Mouse (Mus musculus) embryonic facial prominence, embryonic 10.5 days (tissue): ENCODE measurements around the gene Pxt1. TPM values are rescaled to one million over a fixed set of nuclear protein-coding genes. Genes with fewer than 3 reads are reported as not detected.

Source experiments
- DNase-seq: peaks from one replicate; pipeline ENCODE4 v3.0.0-alpha.2; 2017; ENCODE audit warnings: low spot score
- H3K27ac ChIP-seq: fragments of 300-500 bp; sonication (generic); replicated peaks from 2 replicates; pipeline ENCODE4 v1.5.1; 2016; ENCODE audit warnings: mild to moderate bottlenecking
- H3K27me3 ChIP-seq: fragments of 300-500 bp; sonication (generic); replicated peaks from 2 replicates; pipeline ENCODE4 v1.6.1; 2016; ENCODE audit warnings: low read depth, mild to moderate bottlenecking; ENCODE audit not compliant: poor library complexity, severe bottlenecking
- H3K36me3 ChIP-seq: fragments of 300-500 bp; sonication (generic); replicated peaks from 2 replicates; pipeline ENCODE4 v1.6.1; 2016; ENCODE audit warnings: mild to moderate bottlenecking, moderate library complexity
- H3K4me1 ChIP-seq: fragments of 300-500 bp; sonication (generic); 2 replicates; pipeline ENCODE4 v1.6.1; 2016
- H3K4me3 ChIP-seq: fragments of 300-500 bp; sonication (generic); 2 replicates; pipeline ENCODE4 v1.5.1; 2016; ENCODE audit warnings: mild to moderate bottlenecking, moderate library complexity
- H3K9me3 ChIP-seq: fragments of 300-500 bp; sonication (generic); 2 replicates; pipeline ENCODE4 v1.6.1; 2016; ENCODE audit warnings: mild to moderate bottlenecking
- WGBS: fragments of 180-500 bp; shearing (Covaris S2); methylation state at CpG from one replicate; pipeline ENCODE4 v1.1.7; 2016; 5-methylcytosine and 5-hydroxymethylcytosine counted together
- polyA plus RNA-seq: library from polyadenylated mRNA; unstranded; fragments of >200 nt; fragmentation: Nextera tagmentation; extraction: Ambion mirVana; gene quantifications from 2 replicates; pipeline ENCODE4 v1.2.1, GENCODE M21; 2016

Pxt1 gene
- polyA plus RNA-seq, 1 experiment from 2014 or later = 0.20 TPM

- no peak for DNase-seq
- no peak overlapping the region for H3K4me3 ChIP-seq
- H3K9me3 ChIP-seq = no peaks in the 10 kb centered on the region
- no peak overlapping the region for H3K27ac ChIP-seq
- H3K36me3 ChIP-seq = peaks cover 100% of the 10 kb centered on the region
- H3K27me3 ChIP-seq = no peaks in the 10 kb centered on the region
- no peaks in the 10 kb centered on the region for H3K4me1 ChIP-seq
Measured at GRCm38 (mm10) chr17:28970122-28970521, 26.5 kb upstream of the Pxt1 start.

GRCm38 (mm10) chr17:28967021-28967610, 23.5 kb upstream of the Pxt1 start:
- DNase-seq = no peak
- Histone ChIP-seq H3K4me3 (no peak overlapping the region), H3K4me1 (no peaks in the 10 kb centered on the region), H3K27ac (no peak overlapping the region), H3K9me3 (no peaks in the 10 kb centered on the region), H3K36me3 (peaks cover 100% of the 10 kb centered on the region), H3K27me3 (no peaks in the 10 kb centered on the region)
- WGBS = 84% methylated on average over 11 of the region's 11 CpGs

- Histone ChIP-seq H3K4me1 (no peaks in the 10 kb centered on the region), H3K27ac (no peak overlapping the region), H3K9me3 (peaks cover 1% of the 10 kb centered on the region; the same call in 1 of the 2 replicates), H3K36me3 (peaks cover 95% of the 10 kb centered on the region), H3K4me3 (no peak overlapping the region), H3K27me3 (no peaks in the 10 kb centered on the region)
- 85% methylated on average over 10 of the region's 10 CpGs for WGBS
- no peak for DNase-seq
Measured at GRCm38 (mm10) chr17:28961596-28961995, 18.0 kb upstream of the Pxt1 start.

GRCm38 (mm10) chr17:28960597-28960996, 17.0 kb upstream of the Pxt1 start:
- Histone ChIP-seq H3K9me3 (peaks cover 7% of the 10 kb centered on the region; the same call in 1 of the 2 replicates), H3K4me1 (no peaks in the 10 kb centered on the region), H3K36me3 (peaks cover 95% of the 10 kb centered on the region), H3K4me3 (no peak overlapping the region), H3K27ac (no peak overlapping the region), H3K27me3 (no peaks in the 10 kb centered on the region)
- 82% methylated on average over 10 of the region's 10 CpGs for WGBS
- DNase-seq = no peak

- Histone ChIP-seq H3K27me3 (no peaks in the 10 kb centered on the region), H3K4me3 (peak overlapping the region; percentile 78), H3K36me3 (peaks cover 52% of the 10 kb centered on the region), H3K4me1 (peaks cover 26% of the 10 kb centered on the region), H3K9me3 (peaks cover 7% of the 10 kb centered on the region; the same call in 1 of the 2 replicates), H3K27ac (no peak overlapping the region)
- 97% methylated on average over 9 of the region's 9 CpGs for WGBS
- no peak for DNase-seq
Measured at GRCm38 (mm10) chr17:28954416-28954815, 10.8 kb upstream of the Pxt1 start.

GRCm38 (mm10) chr17:28953251-28953650, 9.6 kb upstream of the Pxt1 start:
- Histone ChIP-seq H3K36me3 (peaks cover 40% of the 10 kb centered on the region), H3K27ac (peak overlapping the region; percentile 99), H3K4me1 (peaks cover 26% of the 10 kb centered on the region), H3K9me3 (peaks cover 7% of the 10 kb centered on the region; the same call in 1 of the 2 replicates), H3K27me3 (no peaks in the 10 kb centered on the region), H3K4me3 (peak overlapping the region; percentile 78)
- 32% methylated on average over 9 of the region's 9 CpGs for WGBS
- DNase-seq = no peak

- under 1% methylated on average over 79 of the region's 80 CpGs for WGBS
Measured at GRCm38 (mm10) chr17:28951831-28952799, 8.5 kb upstream of the Pxt1 start, which contains the start of gene Kctd20. Gene Kctd20, plus strand, starts transcription at chr17:28951950.

GRCm38 (mm10) chr17:28950751-28951150, 7.1 kb upstream of the Pxt1 start:
- no peak overlapping the region for H3K4me3 ChIP-seq
- H3K9me3 ChIP-seq = peaks cover 7% of the 10 kb centered on the region; the same call in 1 of the 2 replicates
- 75% methylated on average over 4 of the region's 4 CpGs for WGBS
- H3K27me3 ChIP-seq = no peaks in the 10 kb centered on the region
- H3K4me1 ChIP-seq = peaks cover 26% of the 10 kb centered on the region
- peaks cover 17% of the 10 kb centered on the region for H3K36me3 ChIP-seq
- DNase-seq = no peak
- H3K27ac ChIP-seq = peak overlapping the region; percentile 99; the same call in 1 of the 2 replicates

More at GRCm38 (mm10) chr17:28951831-28952799, 8.5 kb upstream of the Pxt1 start, which contains the start of gene Kctd20:
- peak within 1 kb of the TSS; percentile 99 for H3K27ac ChIP-seq
- peak within 1 kb of the TSS; percentile 78 for H3K4me3 ChIP-seq
- peaks cover 30% of the 10 kb centered on the region for H3K36me3 ChIP-seq
- H3K27me3 ChIP-seq = no peaks in the 10 kb centered on the region
- DNase-seq = peak; percentile 95
- peaks cover 12% of the 10 kb centered on the region; the same call in 1 of the 2 replicates for H3K9me3 ChIP-seq
- H3K4me1 ChIP-seq = peaks cover 26% of the 10 kb centered on the region

GRCm38 (mm10) chr17:28948661-28949060, 5.0 kb upstream of the Pxt1 start:
- H3K36me3 ChIP-seq = no peaks in the 10 kb centered on the region
- H3K27ac ChIP-seq = no peak overlapping the region
- 77% methylated on average over 4 of the region's 4 CpGs for WGBS
- H3K4me1 ChIP-seq = peaks cover 17% of the 10 kb centered on the region
- no peaks in the 10 kb centered on the region for H3K27me3 ChIP-seq
- DNase-seq = no peak
- H3K9me3 ChIP-seq = peaks cover 7% of the 10 kb centered on the region; the same call in 1 of the 2 replicates
- no peak overlapping the region for H3K4me3 ChIP-seq

- no peak overlapping the region for H3K27ac ChIP-seq
- no peaks in the 10 kb centered on the region for H3K27me3 ChIP-seq
- 92% methylated on average over 19 of the region's 19 CpGs for WGBS
- peaks cover 11% of the 10 kb centered on the region for H3K4me1 ChIP-seq
- H3K9me3 ChIP-seq = peaks cover 7% of the 10 kb centered on the region; the same call in 1 of the 2 replicates
- no peak for DNase-seq
- H3K36me3 ChIP-seq = no peaks in the 10 kb centered on the region
- H3K4me3 ChIP-seq = no peak overlapping the region
Measured at GRCm38 (mm10) chr17:28947011-28947939, 3.6 kb upstream of the Pxt1 start.

GRCm38 (mm10) chr17:28944481-28944880, 841 bp upstream of the Pxt1 start:
- no peak for DNase-seq
- 90% methylated on average over 7 of the region's 7 CpGs for WGBS
- H3K4me3 ChIP-seq = no peak overlapping the region

GRCm38 (mm10) chr17:28942101-28942500, 1.5 kb downstream of the Pxt1 start:
- WGBS = 79% methylated on average over 10 of the region's 11 CpGs
- Histone ChIP-seq H3K4me1 (no peaks in the 10 kb centered on the region), H3K36me3 (no peaks in the 10 kb centered on the region), H3K27ac (no peak overlapping the region), H3K9me3 (peaks cover 8% of the 10 kb centered on the region; the same call in 1 of the 2 replicates), H3K4me3 (no peak overlapping the region), H3K27me3 (no peaks in the 10 kb centered on the region)
- no peak for DNase-seq

More at GRCm38 (mm10) chr17:28944481-28944880, 841 bp upstream of the Pxt1 start:
- no peak overlapping the region for H3K27ac ChIP-seq
- no peaks in the 10 kb centered on the region for H3K27me3 ChIP-seq
- H3K36me3 ChIP-seq = no peaks in the 10 kb centered on the region
- peaks cover 13% of the 10 kb centered on the region for H3K9me3 ChIP-seq
- H3K4me1 ChIP-seq = no peaks in the 10 kb centered on the region
